Mouse (Mus musculus) heart, postnatal 14 days (tissue): ENCODE measurements around the gene Gpx1. TPM values are rescaled to one million over a fixed set of nuclear protein-coding genes. Genes with fewer than 3 reads are reported as not detected.
"Not testable (repeated sequence)": the region's sequence is repeated elsewhere in the genome, so short reads cannot be mapped to it uniquely, and the experiment has no call there.

ENCODE experiments used
- DNase-seq, 2 experiments: peaks; one replicate each; pipeline ENCODE4 v3.0.0; 2021 to 2022
- intact Hi-C: fragments of 180-260 bp; cut with DNase I; formaldehyde crosslinking; loops from one replicate; pipeline ENCODE4 v1.15.1; 2025
- long read RNA-seq, 2 experiments: library from polyadenylated mRNA; stranded (forward); transcript quantifications; one replicate each; pipeline ENCODE4 v2.0.0; 2021
- total RNA-seq, 2 experiments: library from RNA; stranded (reverse); gene quantifications; 2 replicates each; pipeline ENCODE4 v1.2.3; 2021

Gpx1 gene
- 100 to 1,000 TPM; 156 to 161 TPM for total RNA-seq
- long read RNA-seq, experiment 1, transcript Gpx1-201 (2 exons, 1,072 nt): major isoform, 119 of 120 reads
- long read RNA-seq, experiment 1, partial matches to known transcripts: 0 of 120 reads
- long read RNA-seq, experiment 1, other reads (novel, unspliced or antisense): 1 of 120 reads
- long read RNA-seq, experiment 2, transcript Gpx1-201 (2 exons, 1,072 nt): major isoform, 81 of 86 reads
- long read RNA-seq, experiment 2, partial matches to known transcripts: 0 of 86 reads
- long read RNA-seq, experiment 2, other reads (novel, unspliced or antisense): 3 of 86 reads

- intact Hi-C loops: loop anchor here (2.0 kb wide), 2 partner anchors 14 to 32 kb away; partner anchors contain the start of genes Rhoa and Tcta
- DNase-seq: peak; percentile 90 to 92
Observed at GRCm38 (mm10) chr9:108338886-108339781, at the start of gene Gpx1. Gene Gpx1, plus strand, starts transcription at chr9:108338903.

DNA sequence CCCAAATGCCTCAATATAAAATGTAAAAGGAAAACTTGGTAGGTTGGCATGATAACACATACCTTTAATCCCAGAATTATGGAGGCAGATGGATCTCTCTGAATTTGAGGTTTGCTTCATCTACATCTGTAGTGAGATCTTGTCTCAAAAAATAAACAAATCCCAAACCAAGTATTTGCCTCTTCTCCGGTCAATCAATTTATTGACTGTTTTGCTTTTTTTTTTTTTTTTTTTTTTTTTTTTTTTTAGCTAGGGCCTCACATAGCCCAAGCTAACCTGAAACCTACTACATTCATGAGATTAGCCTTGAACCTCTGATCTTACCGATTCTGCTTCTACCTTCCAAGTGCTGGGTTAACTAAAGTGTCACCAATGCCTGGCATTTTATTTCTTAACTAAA is 49.4 kb upstream of the Gpx1 start:
- DNase-seq: no peak
- intact Hi-C loops: no loop called here

GRCm38 (mm10) chr9:108290016-108290750 is 48.5 kb upstream of the Gpx1 start, which contains the start of gene Nicn1:
Gene Nicn1, plus strand, starts transcription at chr9:108290429.
- intact Hi-C loops: loop anchor here (10.0 kb wide), 1 partner anchor 385 kb away; the partner anchor contains the start of gene Mst1r
- peak; percentile 83 to 86 for DNase-seq

DNA sequence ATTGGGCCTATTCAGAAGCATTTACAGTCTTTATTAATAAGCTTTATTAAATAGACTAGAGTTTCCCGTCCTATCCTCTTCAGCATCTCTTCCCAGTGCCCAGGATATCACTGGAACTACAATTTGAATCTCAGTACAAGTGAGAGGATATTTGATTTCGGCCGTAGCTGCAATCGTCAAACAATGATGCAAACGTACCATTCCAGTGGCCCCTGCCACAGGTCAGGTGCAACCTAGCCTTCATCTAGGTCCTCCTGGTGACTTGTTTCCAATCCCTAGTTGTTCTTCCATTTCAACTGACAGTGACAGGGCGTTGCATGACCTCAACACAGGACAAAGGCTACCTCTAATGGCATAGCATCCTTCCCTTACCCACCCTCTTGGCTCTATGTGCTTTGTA is 47.9 kb upstream of the Gpx1 start:
- intact Hi-C loops: loop anchor here (10.0 kb wide), 1 partner anchor 386 kb away; the partner anchor contains the start of gene Mst1r

DNA sequence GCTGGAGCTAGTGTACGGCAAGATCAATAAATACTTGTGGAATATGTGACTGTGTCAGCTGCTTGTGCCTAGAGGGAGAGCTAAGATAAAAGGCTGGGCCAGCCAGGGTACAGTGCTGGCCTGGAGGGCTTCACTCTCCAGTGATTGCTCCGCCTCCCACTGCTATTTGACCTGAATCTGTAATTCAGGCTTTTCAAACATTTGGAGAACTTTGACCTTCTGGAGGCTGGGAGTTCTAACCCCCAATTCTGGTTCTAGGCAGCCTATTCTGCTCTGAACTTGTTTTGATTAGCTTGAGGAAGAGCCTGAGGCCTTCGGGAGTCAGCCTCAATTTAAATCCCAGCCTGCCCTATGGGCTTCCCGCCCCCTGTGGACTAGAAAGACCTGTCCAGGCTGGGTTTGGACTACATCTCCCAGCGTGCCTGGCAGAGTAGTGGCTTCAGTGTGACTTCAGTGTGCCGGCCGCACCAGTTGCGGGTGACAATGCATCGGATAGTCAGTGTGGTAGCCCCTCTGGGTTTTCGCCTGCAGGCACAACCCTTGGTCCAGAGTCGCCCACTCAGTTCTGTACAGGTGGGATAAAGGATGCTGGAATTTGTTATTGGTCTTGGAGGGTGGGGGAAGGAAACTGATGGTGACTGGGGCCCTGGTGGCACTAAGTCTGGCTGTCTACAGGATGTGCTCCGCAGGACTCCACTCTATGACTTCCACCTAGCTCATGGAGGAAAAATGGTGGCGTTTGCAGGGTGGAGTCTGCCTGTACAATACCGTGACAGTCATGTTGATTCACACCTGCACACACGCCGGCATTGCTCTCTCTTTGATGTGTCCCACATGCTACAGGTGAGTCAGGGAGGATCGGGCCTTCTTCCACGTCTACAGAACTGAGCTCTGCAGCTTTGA is 42.0 kb upstream of the Gpx1 start, which contains the start of gene Amt:
Amt (plus strand) TSS at position 401 of the 903 bp plus-strand sequence.
- intact Hi-C loops: loop anchor here (10.0 kb wide), 1 partner anchor 392 kb away; the partner anchor contains the start of gene Mst1r

More for the DNA sequence above, 47.9 kb upstream of the Gpx1 start:
- no peak for DNase-seq

GRCm38 (mm10) chr9:108301853-108302252 is 36.9 kb upstream of the Gpx1 start:
- intact Hi-C loops: no loop called here
- DNase-seq: no peak

More for the DNA sequence above, 42.0 kb upstream of the Gpx1 start, which contains the start of gene Amt:
- DNase-seq: no peak

- DNase-seq: no peak
- intact Hi-C loops: no loop called here
Observed at GRCm38 (mm10) chr9:108304716-108305115, 34.0 kb upstream of the Gpx1 start.

GRCm38 (mm10) chr9:108305170-108305569 is 33.5 kb upstream of the Gpx1 start:
- peak; percentile 12 to 16 for DNase-seq
- intact Hi-C loops: no loop called here

GRCm38 (mm10) chr9:108305629-108306520 is 32.8 kb upstream of the Gpx1 start, which contains the start of the genes Rhoa and Tcta:
Gene Rhoa, plus strand, starts transcription at chr9:108306129.
Gene Tcta, minus strand, starts transcription at chr9:108306160.
- peak; percentile 96 to 97 for DNase-seq
- intact Hi-C loops: loop anchor here (2.0 kb wide), 1 partner anchor 33 kb away; the partner anchor contains the start of gene Gpx1

DNA sequence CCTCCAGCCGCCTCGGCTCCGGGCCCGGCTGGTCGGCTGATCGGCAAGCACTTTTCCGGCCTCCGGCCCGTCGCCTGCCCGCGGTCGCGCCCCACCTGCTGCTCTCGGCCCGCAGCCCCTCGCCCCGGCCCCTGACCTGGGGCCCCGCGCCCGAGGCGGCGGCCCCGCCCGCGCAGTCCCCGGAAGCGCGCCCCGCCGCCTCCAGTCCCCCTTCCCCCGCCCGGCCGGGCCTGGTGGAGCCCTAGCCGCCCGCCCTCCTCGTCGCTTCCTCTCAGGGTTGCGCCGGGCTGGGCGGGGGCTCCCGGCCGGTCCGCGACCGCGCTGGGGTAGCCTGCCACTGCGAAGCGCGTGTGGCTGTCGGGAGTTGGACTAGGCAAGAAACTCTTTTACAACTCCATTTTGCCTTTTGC is 32.1 kb upstream of the Gpx1 start:
- DNase-seq: peak; percentile 87 to 91
- intact Hi-C loops: loop anchor here (2.0 kb wide), 1 partner anchor 32 kb away; the partner anchor contains the start of gene Gpx1

DNA sequence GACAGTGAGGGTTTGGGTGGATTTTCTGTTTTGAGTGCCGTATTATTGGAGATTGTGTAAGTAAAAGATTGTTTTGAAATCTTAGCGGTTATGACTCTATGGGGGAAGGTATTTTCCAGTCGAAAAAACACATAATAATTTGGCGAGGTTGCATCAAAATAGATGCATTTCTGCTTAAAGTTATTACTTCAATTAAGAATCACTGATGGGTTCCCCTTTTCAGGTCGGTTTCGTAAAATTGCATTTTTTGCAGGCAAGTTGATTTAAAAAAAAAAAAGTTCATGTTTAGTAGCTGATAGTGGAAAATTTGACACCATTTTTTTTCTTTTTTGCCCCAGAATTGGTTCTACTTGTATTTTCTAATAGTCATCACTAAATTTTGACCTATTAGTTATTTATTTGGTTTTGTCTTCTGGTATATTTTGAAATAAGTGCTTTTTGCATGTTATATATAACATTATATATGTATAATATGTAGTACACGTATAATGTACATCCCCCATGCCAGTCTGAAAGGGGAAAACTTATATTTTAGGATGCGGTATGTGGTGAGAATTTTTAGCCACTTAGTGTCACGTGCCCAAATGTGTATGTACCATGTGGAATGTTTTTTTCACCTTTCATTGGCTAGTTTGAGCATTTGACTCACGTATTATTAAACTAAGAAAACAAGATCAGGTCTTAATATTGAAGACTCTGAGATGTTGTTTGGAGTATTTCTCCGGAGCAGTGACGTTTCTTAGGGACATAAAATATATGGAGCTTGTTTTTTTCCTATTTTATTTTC is 31.5 kb upstream of the Gpx1 start:
- DNase-seq: no peak
- intact Hi-C loops: loop anchor here (2.0 kb wide), 1 partner anchor 32 kb away; the partner anchor contains the start of gene Gpx1

GRCm38 (mm10) chr9:108308141-108308540 is 30.6 kb upstream of the Gpx1 start:
- intact Hi-C loops: loop anchor here (2.0 kb wide), 1 partner anchor 39 kb away; the partner anchor contains the start of gene Usp4
- DNase-seq: no peak

GRCm38 (mm10) chr9:108317572-108317971 is 21.1 kb upstream of the Gpx1 start:
- DNase-seq: peak in 1 of 2 experiments; percentile 18

GRCm38 (mm10) chr9:108318462-108318861 is 20.2 kb upstream of the Gpx1 start:
- intact Hi-C loops: no loop called here

More at GRCm38 (mm10) chr9:108317572-108317971, 21.1 kb upstream of the Gpx1 start:
- intact Hi-C loops: no loop called here

DNA sequence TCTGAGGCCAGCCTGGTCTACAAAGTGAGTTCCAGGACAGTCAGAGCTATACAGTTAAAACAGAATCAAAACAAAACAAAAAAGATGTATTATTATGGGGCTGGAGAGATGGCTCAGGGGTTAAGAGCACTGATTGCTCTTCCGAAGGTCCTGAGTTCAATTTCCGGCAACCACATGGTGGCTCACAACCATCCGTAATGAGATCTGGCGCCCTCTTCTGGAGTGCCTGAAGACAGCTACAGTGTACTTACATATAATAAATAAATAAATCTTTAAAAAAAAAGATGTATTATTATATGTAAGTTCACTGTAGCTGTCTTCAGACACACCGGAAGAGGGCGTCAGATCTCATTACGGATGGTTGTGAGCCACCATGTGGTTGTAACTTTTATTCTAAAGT is 16.6 kb upstream of the Gpx1 start:
- DNase-seq, intact Hi-C loops: not testable (repeated sequence)

More at GRCm38 (mm10) chr9:108318462-108318861, 20.2 kb upstream of the Gpx1 start:
- no peak for DNase-seq

GRCm38 (mm10) chr9:108324784-108325183 is 13.9 kb upstream of the Gpx1 start:
- intact Hi-C loops: loop anchor here (2.0 kb wide), 1 partner anchor 14 kb away; the partner anchor contains the start of gene Gpx1
- DNase-seq: no peak
